Mouse (Mus musculus) left cerebral cortex, adult 2 months (tissue): ENCODE measurements around the gene Cyp1a1. TPM values are rescaled to one million over a fixed set of nuclear protein-coding genes. Genes with fewer than 3 reads are reported as not detected.
A peak's percentile ranks its signal among the peaks of the same experiment; 100 is the strongest.

Experiments used
- DNase-seq, 2 experiments: peaks; one replicate each; pipeline ENCODE4 v3.0.0; 2021 to 2022; ENCODE audit warnings: low spot score in 2 of 2, mixed read lengths in 1 of 2; ENCODE audit errors: extremely low spot score in 1 of 2
- H3K27ac ChIP-seq: fragments of 200-600 bp; 2 replicates; pipeline ENCODE4 v1.8.1; 2022
- H3K4me3 ChIP-seq: fragments of 200-600 bp; 2 replicates; pipeline ENCODE4 v1.8.1; 2022
- CTCF ChIP-seq: fragments of 200-600 bp; IDR thresholded peaks from 2 replicates; pipeline ENCODE4 v1.8.1; 2022; ENCODE audit warnings: antibody characterized with exemption, mild to moderate bottlenecking, moderate library complexity
- intact Hi-C: fragments of 180-260 bp; cut with DNase I; formaldehyde crosslinking; loops from one replicate; pipeline ENCODE4 v1.15.1; 2025
- total RNA-seq, 2 experiments: library from RNA; stranded (reverse); gene quantifications; 2 replicates each; pipeline ENCODE4 v1.2.3; 2021

The Cyp1a1 gene
- total RNA-seq, 2 experiments from 2014 or later = 0.16 TPM

- Histone ChIP-seq H3K4me3 (no peak overlapping the region), H3K27ac (no peak overlapping the region)
- intact Hi-C loops = no loop called here
- DNase-seq = no peak
- no peak for TF ChIP-seq CTCF
Observed at GRCm38 (mm10) chr9:57646551-57647103, 41.1 kb upstream of the Cyp1a1 start.

DNA sequence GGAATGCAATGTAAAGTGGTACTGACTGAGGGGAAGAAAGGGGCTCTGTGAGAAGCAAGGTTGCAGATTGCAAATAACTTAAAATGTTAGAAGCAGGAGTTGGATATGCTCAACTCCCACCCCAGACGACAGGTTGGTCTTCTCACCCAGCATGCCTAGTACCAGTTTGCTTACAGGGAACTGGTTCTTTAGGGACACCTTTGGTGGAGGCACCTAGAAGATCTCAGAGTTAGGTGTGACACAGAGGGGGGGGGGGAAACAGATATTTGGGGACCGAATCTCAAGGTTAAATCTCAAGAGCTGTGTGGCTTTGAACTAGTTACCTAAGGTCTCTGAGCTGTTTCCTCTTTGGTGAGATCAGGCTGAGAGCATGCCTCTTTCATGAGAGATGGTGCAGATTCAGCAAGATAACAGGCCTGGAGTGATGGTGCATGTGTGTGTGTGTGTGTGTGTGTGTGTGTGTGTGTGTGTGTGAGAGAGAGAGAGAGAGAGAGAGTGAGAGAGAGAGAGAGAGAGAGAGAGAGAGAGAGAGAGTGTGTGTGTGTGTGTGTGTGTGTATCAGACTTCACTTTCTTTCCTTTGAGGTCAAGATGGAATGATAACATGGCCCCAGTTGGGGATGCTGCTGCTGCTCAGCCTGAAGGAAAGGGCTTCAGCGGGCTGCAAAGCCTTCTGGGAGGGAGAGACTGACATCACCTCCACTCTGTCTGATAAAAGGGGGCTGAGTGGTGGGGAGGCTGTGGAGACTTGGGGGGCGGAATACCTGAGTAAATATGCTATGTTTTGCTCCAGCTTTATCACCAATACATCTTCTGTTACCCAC, 40.2 kb upstream of the Cyp1a1 start:
- no peak for DNase-seq
- no peak for TF ChIP-seq CTCF
- intact Hi-C loops = no loop called here
- H3K27ac ChIP-seq = no peak overlapping the region
- no peak overlapping the region for H3K4me3 ChIP-seq

GRCm38 (mm10) chr9:57650130-57650785, 37.5 kb upstream of the Cyp1a1 start:
- TF ChIP-seq CTCF = no peak
- intact Hi-C loops = no loop called here
- no peak overlapping the region for H3K4me3 ChIP-seq
- no peak overlapping the region for H3K27ac ChIP-seq
- no peak for DNase-seq

DNA sequence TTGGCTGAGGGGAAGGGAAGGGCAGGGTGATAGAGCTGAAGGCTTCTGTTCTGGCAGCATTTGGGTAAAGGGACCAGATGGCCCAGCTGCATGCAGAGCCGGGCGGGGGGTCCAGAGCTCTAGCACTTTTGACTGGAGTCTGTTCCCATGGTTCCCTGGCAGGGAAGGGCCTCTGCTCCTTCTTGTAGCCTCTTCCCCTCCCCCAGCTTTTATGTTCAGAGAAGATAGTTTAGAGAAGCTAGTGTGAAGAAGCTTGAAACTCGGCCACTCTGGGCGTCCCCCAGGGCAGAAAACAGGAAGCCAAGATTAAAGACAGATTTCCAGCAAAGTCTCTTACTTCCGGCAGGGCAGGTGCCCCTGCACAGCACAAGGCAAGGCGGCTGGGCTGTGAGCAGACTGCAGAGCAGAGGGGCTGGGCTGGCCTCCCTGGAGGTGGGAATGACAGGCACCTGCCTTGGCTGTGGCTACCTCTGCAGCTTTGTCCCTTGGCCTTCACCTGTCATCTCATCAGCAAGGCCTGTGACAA, 36.9 kb upstream of the Cyp1a1 start:
- no peak overlapping the region for H3K4me3 ChIP-seq
- no peak overlapping the region for H3K27ac ChIP-seq
- DNase-seq = no peak
- intact Hi-C loops = no loop called here
- TF ChIP-seq CTCF = no peak

GRCm38 (mm10) chr9:57652351-57652750, 35.4 kb upstream of the Cyp1a1 start:
- intact Hi-C loops = no loop called here
- TF ChIP-seq CTCF = no peak
- no peak for DNase-seq
- H3K27ac ChIP-seq = no peak overlapping the region
- H3K4me3 ChIP-seq = no peak overlapping the region

DNA sequence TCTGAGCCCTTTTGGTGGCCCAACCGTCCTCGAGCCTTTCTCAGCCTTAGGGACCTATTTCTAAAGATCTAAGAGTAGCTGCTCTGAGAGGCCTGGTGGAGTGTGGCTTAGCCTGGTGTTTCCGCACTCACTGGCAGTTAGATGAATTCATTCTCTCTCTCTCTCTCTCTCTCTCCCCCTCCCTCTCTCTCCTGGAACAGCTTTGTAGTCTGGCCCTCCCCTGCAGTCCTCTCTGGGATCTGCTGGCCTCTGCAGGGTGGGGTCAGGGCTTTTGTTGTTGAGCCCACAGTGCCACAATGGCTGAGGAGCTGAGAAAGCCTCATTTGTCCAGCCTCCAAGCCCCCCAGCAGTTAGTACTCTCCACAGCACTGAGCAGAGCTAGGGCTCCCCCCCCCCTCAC, 34.9 kb upstream of the Cyp1a1 start:
- intact Hi-C loops = no loop called here
- no peak for TF ChIP-seq CTCF
- DNase-seq = no peak
- Histone ChIP-seq H3K4me3 (no peak overlapping the region), H3K27ac (no peak overlapping the region)

- Histone ChIP-seq H3K4me3 (no peak within 1 kb of the TSS), H3K27ac (no peak within 1 kb of the TSS)
- DNase-seq = no peak
- no peak for TF ChIP-seq CTCF
- intact Hi-C loops = no loop called here
Observed at GRCm38 (mm10) chr9:57653283-57653682, 34.4 kb upstream of the Cyp1a1 start, which contains the start of gene Csk. Csk (minus strand) TSS chr9:57653631.

- Histone ChIP-seq H3K4me3 (no peak overlapping the region), H3K27ac (no peak overlapping the region)
- DNase-seq = no peak
- no peak for TF ChIP-seq CTCF
- intact Hi-C loops = loop anchor here (1.0 to 5.0 kb wide), 5 partner anchors 26 to 342 kb away; partner anchors contain the start of gene Cox5a
Observed at GRCm38 (mm10) chr9:57654966-57655365, 32.8 kb upstream of the Cyp1a1 start.

- 0 out of 2 replicates have a peak overlapping the region, but pooled peaks have one; percentile 2 for H3K27ac ChIP-seq
- DNase-seq = peak; percentile 88 to 94
- intact Hi-C loops = loop anchor here (1.0 to 5.0 kb wide), 5 partner anchors 26 to 342 kb away; partner anchors contain the start of gene Cox5a
- TF ChIP-seq CTCF = peak; percentile 96
- H3K4me3 ChIP-seq = no peak overlapping the region
Observed at GRCm38 (mm10) chr9:57655749-57656148, 32.0 kb upstream of the Cyp1a1 start.

- intact Hi-C loops = loop anchor here (5.0 kb wide), 3 partner anchors 64 to 341 kb away; partner anchors contain the start of gene Cox5a
- DNase-seq = no peak
- no peak overlapping the region for H3K4me3 ChIP-seq
- H3K27ac ChIP-seq = no peak overlapping the region
- no peak for TF ChIP-seq CTCF
Observed at GRCm38 (mm10) chr9:57656631-57657350, 30.9 kb upstream of the Cyp1a1 start.

- intact Hi-C loops = loop anchor here (5.0 kb wide), 3 partner anchors 66 to 339 kb away; partner anchors contain the start of gene Cox5a
- no peak for DNase-seq
- Histone ChIP-seq H3K4me3 (no peak overlapping the region), H3K27ac (no peak overlapping the region)
- no peak for TF ChIP-seq CTCF
Observed at GRCm38 (mm10) chr9:57657843-57658242, 29.9 kb upstream of the Cyp1a1 start.
